Mouse (Mus musculus) urinary bladder, adult 2 months (tissue): ENCODE measurements around the gene Kalrn. TPM values are rescaled to one million over a fixed set of nuclear protein-coding genes. Genes with fewer than 3 reads are reported as not detected.

Experiments used
- DNase-seq: peaks from one replicate; pipeline ENCODE4 v3.0.0; 2022; ENCODE audit warnings: low spot score
- polyA plus RNA-seq: library from polyadenylated mRNA; depleted of rRNA; stranded (reverse); fragments of >200 nt; gene quantifications from 2 replicates; pipeline ENCODE4 v1.2.3, GENCODE M21; 2012

The Kalrn gene
- polyA plus RNA-seq, 1 experiment: 8.4 TPM

DNA sequence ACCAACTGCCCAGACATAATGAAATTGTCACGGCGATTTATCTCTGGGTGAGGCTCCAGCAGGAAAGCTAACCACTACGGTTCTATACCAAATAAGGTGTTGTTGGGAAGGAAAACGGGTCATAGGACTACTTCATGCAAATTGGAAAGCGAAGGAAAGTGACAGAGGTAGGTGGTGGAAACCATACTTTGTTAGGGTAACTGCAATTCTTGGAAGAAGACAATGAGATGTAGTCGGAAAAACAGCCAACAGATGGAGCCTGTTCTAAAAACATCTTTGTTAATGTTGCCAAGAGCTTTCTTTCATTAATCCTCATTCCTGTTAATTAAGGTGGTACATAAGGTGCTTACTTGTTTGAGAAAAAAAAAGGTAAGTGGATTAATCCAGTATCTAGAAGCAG, 533.1 kb downstream of the Kalrn start:
- DNase-seq: no peak

DNA sequence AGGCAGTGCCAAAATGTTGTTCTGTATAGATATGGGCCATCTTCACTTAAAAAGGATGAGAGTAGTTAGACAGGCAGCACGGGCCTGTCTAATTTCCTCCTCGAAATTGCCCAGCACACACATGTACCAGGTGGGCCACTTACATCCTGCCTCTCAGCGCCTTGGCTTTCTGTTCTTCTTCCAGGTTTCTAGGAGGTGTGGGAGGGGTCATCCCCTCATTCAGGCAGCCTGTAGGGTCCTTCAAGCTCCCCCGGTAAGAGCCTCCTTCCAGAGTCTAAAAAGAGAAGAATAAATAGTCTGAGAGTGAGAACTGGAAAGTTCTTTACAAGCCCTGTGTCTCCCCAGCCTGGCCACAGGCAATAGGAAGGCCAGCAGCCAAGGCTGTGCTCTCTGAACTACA, 533.6 kb downstream of the Kalrn start:
- DNase-seq: no peak

DNA sequence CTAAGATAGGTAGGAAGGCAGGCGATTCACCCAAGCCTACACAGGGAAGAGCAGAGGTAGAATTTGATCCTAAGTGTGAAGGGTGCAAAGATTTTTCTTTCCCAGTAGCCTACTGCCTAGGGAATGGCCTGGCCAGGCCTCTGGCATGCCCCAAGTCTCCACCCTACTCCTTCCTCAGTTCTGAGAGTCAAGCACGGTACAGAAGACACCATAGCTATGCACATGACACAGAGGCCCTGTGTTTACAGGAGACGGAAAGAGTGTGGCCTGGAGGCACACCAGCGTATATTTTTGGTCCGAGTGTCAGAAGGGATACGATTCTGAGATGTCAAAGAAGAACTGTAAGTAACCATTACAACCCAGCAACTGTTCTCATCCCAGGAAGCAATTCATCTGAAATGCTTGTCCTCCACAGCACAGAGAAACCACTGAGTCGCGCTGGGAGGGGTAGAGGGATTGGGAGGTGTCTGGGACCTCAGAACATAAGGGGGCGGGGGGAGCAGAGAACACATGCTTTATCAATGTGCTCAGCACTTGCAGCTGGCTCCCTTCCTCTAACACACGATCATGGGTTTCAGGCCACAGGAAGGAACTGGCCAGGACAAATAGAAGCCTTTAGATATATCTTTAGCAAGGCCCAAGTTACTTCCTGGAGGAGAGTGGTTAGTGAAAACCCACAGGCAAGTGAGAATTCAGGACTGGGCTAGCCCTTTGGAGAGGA, 536.8 kb downstream of the Kalrn start:
- no peak for DNase-seq

DNA sequence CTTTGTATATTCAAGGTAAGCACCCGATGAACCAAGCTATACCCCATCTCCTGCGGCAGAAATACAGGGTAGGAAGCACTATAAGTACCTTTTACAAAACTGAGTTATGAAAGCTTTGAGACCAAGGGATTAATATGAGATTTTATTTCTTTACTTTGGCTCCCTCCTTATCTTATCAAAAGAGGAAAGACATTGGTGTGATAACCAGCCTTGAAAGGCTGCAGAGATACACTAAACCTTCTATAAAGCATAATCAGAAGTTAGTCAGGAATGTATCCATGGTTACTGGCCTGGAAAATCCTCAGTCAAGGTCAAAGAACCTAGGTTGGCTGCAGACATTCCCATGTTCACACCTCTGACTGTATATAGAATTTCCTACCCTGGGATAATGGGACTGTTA, 537.6 kb downstream of the Kalrn start:
- no peak for DNase-seq

DNA sequence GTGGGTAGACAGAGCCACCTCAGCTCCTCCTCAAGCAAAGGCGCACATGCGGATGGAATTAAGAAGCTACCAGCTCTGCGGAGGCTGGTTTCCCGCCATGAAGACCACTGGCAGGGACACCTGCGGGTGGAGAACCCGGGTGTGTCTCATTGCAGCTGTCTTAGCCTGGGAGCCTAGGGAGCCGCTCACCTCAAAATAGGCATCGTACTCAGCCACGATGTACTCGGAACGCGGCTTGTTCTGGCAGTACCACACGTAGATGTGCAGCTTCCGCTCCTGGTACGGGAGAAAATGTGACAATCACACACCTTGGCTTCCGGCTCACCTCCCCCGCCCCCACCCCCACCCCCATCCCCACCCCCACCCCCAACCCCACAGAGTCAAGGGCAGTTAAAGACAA, 539.1 kb downstream of the Kalrn start:
- DNase-seq: no peak

DNA sequence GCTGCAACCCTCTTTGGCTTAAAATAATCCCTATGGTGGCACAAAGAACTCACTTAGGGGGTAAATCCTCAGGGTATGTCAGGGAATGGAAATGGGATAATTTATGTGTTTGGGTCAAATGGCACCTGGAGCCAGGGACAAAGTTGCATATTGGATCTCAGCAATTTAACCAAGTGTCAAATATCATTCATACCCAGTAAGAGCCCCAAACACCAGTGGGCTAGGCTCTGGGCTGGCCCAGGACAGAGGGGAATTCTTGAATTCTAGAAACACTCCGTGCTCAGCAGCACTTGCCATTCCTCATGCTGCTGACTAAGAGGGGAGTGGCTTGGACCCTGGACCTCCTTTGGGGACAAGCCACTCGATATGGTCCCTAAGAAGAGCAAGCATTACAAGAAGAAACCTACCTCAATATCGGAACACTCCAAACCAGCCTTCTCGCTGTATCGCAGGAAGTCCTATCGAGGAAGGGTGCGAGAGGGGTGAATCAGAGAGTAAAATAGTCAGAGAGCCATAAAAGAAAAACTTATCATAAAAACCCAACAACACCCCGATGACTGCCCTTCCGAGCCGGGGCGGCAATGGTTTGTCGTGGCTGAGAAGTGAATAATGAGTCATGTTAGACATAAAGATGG, 541.2 kb downstream of the Kalrn start:
- no peak for DNase-seq

DNA sequence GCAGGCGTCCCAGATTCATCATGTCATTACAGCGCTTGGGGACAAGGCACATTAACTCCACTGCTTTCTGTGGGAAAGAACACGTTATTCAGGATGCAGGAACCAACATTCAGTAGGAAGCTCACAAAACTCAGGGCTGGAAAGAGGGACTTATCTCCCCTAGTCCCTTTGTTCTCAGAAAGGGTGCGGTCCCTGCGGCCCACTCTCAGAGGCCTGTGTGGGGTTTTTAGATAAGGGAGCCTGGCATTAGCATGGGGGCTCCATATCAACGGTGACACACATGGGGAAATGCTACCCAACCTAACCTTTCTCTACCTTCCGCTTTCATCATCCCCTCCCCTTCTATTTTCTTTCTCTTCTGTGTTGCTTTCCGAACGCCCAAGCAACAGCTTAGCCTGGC, 541.8 kb downstream of the Kalrn start:
- no peak for DNase-seq

DNA sequence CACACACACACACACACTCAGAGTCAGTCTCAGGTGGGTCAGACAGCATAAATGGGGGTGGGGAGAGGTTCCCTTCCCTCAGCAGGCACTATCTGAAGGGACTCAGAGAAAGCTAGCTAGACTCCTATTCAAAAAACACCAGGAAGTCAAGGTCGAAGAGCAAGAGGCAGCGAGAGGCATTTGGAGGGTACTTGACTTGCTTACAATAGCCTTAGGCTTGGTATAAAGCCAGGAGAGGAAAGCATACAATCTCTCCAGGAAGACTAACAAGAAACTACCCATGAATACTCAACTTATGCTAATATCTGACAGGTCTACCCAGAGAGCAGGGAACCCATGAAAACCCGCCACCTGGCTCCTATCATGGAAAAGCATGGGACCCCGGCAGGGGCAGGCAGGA, 543.0 kb downstream of the Kalrn start:
- no peak for DNase-seq

DNA sequence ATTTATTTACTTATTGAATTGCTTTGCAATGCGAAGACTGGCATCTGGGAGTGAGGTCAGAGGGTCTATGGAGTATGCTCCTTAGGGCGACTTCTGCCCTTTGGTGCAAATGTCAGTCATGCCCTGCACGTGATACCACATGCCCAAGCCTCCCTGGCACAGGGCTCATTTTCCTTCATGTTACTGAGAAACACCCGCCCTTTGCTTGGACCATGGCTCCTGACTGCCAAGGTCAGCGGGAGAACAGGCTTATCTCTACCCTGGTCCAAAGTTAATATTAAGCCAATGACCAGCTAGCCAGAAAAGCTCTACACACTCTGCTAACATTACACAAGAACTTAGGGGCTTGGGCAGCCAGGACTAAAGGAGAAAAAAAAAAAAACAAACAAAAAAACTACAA, 543.5 kb downstream of the Kalrn start:
- no peak for DNase-seq

DNA sequence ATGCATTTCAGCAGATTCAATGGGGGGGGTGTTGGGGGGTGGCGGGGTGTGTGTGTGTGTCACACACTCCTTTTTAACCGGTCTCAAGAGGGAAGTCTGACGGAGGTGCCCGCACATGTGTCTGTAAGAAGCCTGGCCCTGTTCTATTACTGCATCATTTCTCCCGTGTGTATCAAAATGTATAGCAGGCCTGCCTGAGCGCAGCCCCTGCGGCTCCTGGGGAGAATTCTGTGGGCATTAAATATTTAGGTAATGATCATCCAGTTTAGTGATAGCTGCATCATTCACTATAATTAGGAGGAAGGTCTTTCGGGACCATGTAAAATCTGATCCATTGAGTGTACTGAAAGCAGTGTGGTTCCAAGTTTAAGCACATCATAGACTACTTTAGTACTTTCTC, 556.1 kb downstream of the Kalrn start:
- no peak for DNase-seq

DNA sequence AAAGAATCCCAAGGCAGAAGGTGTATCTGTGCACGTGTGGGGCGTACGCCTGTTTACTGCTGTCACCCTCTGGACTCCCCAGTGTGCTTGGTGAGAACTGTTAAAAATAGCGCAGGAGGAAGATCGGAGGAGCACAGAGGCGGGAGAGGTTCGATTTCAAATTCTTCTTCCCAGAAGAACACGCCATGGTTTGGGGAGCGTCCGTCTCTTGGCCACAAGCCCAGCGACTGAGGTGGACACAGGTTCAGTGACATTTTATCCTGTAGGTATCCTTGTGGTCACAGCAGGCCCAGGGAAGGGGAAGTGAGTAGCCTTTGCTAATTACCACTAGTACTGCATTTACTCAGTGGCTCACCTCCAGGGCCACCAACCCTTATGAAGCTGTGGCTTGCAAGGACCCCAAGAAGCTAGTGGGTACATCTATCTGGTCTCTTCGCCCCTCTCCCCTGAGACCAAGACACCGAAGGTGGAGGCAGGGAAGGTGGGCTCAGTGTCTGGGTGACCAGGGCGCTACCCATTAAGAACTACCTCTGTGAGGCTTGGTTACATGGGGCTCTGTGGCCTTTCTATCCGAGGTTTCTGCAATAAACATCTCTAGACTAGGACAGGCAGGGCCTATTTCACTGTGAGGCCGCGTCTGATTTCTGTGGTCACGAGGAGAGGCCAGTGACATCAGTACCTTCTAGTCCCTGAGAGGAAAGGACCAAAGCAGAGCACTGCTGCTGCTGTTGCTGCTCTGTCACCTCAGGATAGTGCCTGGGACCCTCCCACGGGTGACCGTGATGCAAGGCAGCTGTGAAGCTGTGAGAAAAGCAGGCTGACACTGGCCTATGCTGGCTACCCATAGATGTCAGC, 561.1 kb downstream of the Kalrn start:
- no peak for DNase-seq

DNA sequence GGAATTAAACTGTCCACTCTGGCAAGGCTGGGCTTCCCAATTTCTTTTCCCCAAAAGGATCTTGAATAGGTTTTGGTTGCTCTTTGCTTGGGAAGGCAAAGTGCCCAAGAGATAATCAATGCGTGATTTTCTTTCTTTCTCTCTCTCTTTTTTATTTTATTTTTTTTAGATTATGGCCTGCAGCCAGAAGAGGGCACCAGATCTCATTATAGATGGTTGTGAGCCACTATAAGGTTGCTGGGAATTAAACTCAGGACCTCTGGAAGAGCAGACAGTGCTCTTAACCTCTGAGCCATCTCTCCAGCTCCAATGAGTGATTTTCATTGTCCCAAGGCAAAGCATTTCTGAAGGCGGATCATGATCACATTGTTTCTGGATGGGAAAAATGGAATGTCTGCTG, 563.8 kb downstream of the Kalrn start:
- DNase-seq: no peak

DNA sequence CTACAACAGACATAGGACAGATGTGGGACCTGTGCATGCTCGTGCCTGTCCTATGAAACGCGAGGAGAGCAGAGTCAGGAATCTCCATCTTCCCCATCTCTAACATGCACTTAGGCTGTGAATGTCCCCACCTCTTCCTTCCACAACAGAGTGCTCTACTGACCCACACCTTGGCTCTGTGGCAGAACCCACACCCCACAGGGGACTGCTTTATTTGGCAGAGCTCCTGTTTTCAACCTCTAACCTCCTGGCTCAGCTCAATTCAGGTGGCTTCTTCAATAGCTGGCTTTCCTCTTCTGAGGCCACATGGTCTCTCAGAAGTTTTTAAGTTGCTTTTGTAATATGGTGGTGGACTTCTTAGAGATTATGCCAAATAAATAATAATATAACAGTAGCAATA, 567.3 kb downstream of the Kalrn start:
- no peak for DNase-seq

DNA sequence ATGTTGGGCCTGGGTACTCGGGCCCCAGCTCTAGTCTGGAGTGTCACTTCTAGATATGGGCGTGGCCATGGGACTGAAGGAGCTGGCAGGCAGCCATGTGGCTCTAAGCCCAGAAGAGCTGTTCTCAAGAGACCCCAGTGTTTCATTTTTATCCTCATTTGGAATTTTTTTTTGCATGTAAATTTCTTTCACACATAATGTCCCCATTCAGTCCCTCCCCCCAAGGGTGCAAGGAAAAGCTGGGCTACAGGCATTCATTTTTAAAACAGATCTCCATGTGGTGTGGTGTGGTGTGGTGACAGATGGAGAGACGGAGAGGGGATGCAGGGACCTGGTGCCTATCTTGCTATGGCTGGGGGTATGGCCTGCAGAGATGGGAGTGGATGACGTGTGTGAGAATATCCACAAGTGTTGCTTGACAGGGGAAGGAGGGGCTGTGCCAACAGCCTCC, 569.2 kb downstream of the Kalrn start:
- DNase-seq: no peak

DNA sequence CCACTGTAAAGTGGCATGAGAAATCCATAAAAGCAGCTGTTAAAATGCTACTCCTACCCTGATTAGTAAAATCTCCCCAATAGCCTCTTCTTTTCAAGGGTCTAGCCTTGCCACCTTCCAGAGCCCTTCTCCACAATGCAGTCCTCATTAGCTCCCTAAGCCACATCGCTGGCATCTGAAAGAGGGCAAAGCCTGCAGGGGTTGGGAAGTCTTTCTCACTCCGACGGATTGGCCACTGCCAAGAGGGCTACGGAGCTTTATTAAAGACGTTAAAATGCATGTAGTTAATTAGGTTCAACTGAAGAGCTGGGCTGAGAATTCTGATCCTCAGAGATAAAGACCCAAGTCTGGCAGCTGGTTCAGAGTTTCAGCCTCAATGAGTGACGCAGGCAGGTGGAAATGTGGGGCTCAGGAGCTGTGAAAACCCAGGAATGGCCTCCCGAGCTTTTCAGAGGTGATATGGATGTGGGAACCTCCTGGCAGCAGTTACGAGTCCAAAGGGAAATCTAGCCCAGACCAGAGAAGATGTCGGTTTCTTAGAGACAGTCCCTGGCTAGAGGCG, 569.7 kb downstream of the Kalrn start:
- DNase-seq: no peak

DNA sequence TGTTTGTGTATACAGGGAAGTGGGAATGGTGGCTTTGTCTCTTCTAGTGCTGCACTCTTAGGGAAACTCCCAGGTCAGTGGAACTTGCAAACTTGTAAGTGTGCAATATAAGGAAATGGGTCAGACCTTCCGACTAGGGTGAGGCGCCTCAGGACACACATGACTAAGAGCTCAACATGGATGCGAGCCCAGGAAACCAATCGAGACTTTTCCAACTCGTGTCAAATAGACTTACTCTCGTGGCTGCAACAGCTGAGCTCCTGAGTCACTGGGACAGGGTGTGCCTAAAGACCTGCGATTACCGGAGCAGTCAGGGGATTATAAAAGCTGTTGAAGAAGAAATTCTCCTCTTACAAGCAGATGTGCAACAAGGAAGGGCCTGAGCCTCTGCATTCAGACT, 572.6 kb downstream of the Kalrn start:
- DNase-seq: no peak

DNA sequence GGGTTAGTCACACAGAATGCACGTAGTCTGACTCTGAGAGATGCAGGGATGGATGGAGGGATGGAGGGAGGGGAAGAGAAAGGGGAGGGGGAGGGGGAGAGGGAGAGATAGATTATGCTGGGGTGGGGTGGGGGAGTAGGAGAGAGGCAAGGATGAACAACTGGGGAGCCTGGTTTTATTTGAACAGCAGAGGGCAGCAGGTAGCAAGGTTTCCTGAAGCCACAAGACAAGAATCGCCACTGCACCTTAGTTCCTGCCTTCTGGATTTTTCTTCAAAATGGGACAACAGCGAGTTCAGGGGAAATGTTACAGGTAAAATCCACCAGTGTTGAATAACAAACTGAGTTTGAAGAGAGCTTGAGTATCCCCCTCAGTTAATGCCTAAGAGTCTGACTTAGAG, 573.9 kb downstream of the Kalrn start:
- DNase-seq: no peak

DNA sequence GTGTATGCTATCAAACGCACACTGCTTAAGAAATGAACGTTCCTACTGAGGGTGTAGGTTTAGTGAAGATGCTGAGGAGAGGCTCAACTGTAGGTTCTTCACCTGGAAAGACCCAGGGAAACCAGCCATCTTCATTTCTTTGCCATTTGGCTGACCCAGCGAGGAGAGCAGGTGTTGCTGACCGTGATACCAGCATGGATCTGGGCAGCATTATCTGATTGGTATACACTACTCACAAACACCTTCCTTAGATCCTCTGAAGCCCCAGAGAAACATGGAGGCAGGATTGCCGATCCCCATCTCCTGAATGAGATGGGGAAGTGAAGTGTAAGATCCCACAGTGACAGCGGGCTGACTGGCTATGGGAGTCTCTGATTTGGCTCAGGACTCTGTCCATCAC, 575.3 kb downstream of the Kalrn start:
- DNase-seq: no peak

DNA sequence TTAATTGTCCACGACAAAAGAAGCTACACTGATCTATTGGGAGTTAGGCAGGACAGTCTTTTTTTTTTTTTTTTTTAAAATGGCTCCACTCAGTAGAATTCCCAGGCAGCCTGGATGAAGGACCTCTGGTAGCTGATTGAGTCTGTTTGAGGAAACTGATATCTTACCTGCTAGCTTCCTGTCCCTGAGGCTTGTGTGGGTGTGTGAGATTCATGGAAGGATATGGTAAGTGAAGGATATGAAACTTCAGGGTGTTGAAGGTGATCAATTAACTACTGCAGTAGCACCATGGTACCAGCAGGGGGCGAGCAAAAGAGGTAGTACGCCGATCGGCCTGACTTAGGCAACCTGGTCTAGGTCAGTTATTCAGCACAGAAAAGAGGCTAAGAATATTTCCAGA, 577.3 kb downstream of the Kalrn start:
- no peak for DNase-seq

DNA sequence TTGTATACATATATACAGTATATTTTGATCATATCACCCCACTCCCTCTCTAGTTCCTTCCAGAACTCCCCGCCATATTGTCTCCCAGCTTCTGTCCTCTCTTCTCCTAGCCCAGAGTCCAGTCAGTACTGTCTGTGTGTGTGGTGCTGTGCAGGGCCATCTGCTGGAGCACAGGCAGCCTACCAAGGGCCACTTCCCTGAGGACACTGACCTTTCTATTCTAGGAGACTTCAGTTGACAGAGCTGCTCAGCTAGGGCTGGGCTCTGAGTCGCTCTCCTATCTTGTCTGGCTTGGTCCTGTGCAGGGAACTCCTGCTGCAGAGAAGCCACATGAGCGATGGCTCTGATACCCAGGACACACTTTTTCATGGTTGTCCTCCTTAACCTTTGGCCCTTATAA, 577.8 kb downstream of the Kalrn start:
- no peak for DNase-seq

DNA sequence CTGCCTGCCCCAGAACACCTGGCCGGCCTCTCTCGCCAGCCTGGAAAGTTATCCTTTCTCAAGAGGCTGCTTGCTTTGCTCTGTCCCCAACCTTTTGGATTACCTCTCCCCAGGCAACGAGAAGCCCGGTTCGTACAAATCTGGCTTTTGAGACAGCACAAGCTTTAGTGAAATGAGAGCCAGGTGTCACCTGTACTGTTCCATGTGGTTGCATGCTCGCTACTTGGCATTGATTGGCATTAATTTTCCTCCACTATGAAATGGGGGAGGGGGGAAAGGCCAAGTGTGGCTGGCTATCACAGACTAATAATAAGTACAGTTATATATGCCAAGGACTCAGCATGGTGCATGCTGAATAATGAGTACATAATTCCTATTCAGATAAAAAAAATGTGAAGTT, 579.0 kb downstream of the Kalrn start:
- DNase-seq: no peak

DNA sequence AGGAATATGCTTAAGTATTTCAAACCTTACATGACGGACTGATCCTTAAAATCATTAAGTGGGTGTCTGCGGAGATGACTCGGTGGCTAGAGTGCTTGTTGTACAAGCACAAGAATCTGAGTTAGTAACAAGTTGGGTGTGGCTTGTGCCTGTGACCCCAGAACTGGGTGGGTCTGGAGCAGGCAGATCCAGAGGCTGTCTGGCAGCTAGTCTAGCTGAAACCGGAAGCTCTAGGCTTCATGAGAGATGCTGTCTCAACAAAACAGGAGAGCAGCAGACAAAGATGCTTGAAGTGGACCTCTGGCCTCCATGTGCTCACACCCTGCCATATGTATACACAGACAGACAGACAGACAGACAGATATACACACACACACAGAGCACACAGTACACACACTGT, 582.6 kb downstream of the Kalrn start:
- DNase-seq: no peak

DNA sequence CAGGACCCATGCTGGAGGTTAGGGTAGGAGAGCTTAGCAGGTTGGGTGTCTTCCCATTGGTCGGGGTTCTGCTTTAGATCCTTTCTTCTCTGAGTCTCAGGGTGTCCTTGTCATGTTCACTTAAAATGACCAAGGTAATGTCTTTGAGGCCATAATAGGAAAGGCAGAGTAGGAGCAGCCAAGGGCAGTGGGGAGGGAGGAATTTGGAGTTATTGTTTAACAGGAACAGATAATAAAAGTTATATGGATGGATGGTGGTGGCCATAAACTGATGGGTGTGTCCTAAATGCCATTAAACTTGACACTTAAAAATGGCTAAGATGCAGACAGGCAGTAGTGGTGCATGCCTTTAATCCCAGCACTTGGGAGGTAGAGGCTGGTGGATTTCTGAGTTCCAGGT, 584.2 kb downstream of the Kalrn start:
- DNase-seq: no peak
